Mouse (Mus musculus): ENCODE data around the gene Sc5d. TPM values are rescaled to one million over a fixed set of nuclear protein-coding genes. Genes with fewer than 3 reads are reported as not detected.

The Sc5d gene
- polyA plus RNA-seq, 1 experiment from 2014 or later = 45.5 TPM

DNA sequence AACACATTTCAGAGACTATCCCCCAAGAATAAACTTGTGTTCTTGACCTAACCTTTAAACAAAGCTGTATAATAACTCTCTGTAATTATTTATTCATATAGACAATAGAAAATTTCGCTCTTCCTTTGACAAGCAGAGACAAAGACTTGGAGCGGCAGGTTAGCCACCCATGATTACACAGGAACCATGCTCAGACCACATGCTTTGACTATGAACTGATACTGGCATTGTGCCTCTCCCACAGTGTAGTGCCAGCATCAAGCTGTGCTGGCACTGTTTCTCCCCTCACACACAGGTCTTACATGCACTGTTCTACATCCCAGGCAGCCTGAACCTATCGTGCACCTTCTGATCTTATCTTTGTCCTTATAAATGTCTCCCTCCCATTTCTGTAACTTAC lies 23.0 kb downstream of the Sc5d start:
- Histone ChIP-seq H3K4me3 (ENCODE audit: low read depth, low read length) (no peak overlapping the region), H3K27ac (ENCODE audit: low read depth, low read length) (no peak overlapping the region), H3K9ac (ENCODE audit: low read depth, low read length) (no peak overlapping the region), H3K36me3 (ENCODE audit: control insufficient read depth, insufficient read depth, low read length) (no peaks in the 10 kb centered on the region), H3K4me2 (no peak overlapping the region), H3K9me3 (replicated peaks; ENCODE audit: control insufficient read depth, low read length) (no peaks in the 10 kb centered on the region), H3K4me1 (ENCODE audit: control insufficient read depth, insufficient read depth, low read length) (no peaks in the 10 kb centered on the region), H3K27me3 (ENCODE audit: control insufficient read depth, insufficient read depth, low read length) (no peaks in the 10 kb centered on the region)
- no peak for ATAC-seq (replicated peaks; ENCODE audit: insufficient number of reproducible peaks, low FRiP score, low TSS enrichment)
- 78% methylated on average over 3 of the region's 3 CpGs for WGBS (ENCODE audit: insufficient replicate concordance)

GRCm38 (mm10) chr9:42240583-42240992 lies 23.5 kb downstream of the Sc5d start:
- H3K27ac ChIP-seq (ENCODE audit: low read depth, low read length) = no peak overlapping the region
- H3K27me3 ChIP-seq (ENCODE audit: control insufficient read depth, insufficient read depth, low read length) = no peaks in the 10 kb centered on the region
- H3K36me3 ChIP-seq (ENCODE audit: control insufficient read depth, insufficient read depth, low read length) = no peaks in the 10 kb centered on the region
- no peak overlapping the region for H3K9ac ChIP-seq (ENCODE audit: low read depth, low read length)
- no peaks in the 10 kb centered on the region for H3K9me3 ChIP-seq (replicated peaks; ENCODE audit: control insufficient read depth, low read length)
- 30% methylated on average over 11 of the region's 11 CpGs for WGBS (ENCODE audit: insufficient replicate concordance)
- H3K4me3 ChIP-seq (ENCODE audit: low read depth, low read length) = no peak overlapping the region
- ATAC-seq (replicated peaks; ENCODE audit: insufficient number of reproducible peaks, low FRiP score, low TSS enrichment) = no peak
- no peaks in the 10 kb centered on the region for H3K4me1 ChIP-seq (ENCODE audit: control insufficient read depth, insufficient read depth, low read length)
- H3K4me2 ChIP-seq = no peak overlapping the region

GRCm38 (mm10) chr9:42238827-42239226 lies 25.2 kb downstream of the Sc5d start:
- H3K36me3 ChIP-seq (ENCODE audit: control insufficient read depth, insufficient read depth, low read length) = no peaks in the 10 kb centered on the region
- no peak overlapping the region for H3K4me3 ChIP-seq (ENCODE audit: low read depth, low read length)
- no peaks in the 10 kb centered on the region for H3K9me3 ChIP-seq (replicated peaks; ENCODE audit: control insufficient read depth, low read length)
- no peak overlapping the region for H3K4me2 ChIP-seq
- no peak overlapping the region for H3K27ac ChIP-seq (ENCODE audit: low read depth, low read length)
- no peak overlapping the region for H3K9ac ChIP-seq (ENCODE audit: low read depth, low read length)
- H3K27me3 ChIP-seq (ENCODE audit: control insufficient read depth, insufficient read depth, low read length) = no peaks in the 10 kb centered on the region
- no peak for ATAC-seq (replicated peaks; ENCODE audit: insufficient number of reproducible peaks, low FRiP score, low TSS enrichment)
- 64% methylated on average over 4 of the region's 4 CpGs for WGBS (ENCODE audit: insufficient replicate concordance)
- H3K4me1 ChIP-seq (ENCODE audit: control insufficient read depth, insufficient read depth, low read length) = no peaks in the 10 kb centered on the region

DNA sequence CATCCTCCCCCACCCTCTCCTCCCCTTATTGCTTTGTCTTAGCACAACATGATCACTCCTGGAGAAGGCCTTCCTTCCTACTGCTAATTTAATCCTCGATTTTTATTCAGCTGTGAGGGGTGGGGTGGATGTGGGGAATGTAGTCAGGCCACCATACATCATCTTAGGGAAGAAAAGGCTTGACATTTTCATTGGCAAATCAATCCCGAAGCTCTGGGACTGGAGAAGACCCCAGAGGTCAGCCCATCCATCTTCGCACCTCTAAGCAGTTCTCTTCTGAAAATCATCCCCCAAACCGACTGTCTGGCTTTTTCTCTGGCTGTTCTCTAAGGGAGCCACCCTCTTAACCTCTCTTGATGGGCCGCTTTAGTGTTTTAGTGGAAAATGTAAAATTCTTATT lies 32.9 kb downstream of the Sc5d start:
- Histone ChIP-seq H3K4me2 (no peak overlapping the region), H3K27me3 (ENCODE audit: control insufficient read depth, insufficient read depth, low read length) (no peaks in the 10 kb centered on the region), H3K9ac (ENCODE audit: low read depth, low read length) (no peak overlapping the region), H3K36me3 (ENCODE audit: control insufficient read depth, insufficient read depth, low read length) (no peaks in the 10 kb centered on the region), H3K9me3 (replicated peaks; ENCODE audit: control insufficient read depth, low read length) (no peaks in the 10 kb centered on the region), H3K27ac (ENCODE audit: low read depth, low read length) (no peak overlapping the region), H3K4me3 (ENCODE audit: low read depth, low read length) (no peak overlapping the region), H3K4me1 (ENCODE audit: control insufficient read depth, insufficient read depth, low read length) (no peaks in the 10 kb centered on the region)
- ATAC-seq (replicated peaks; ENCODE audit: insufficient number of reproducible peaks, low FRiP score, low TSS enrichment) = no peak
- 66% methylated on average over 5 of the region's 5 CpGs for WGBS (ENCODE audit: insufficient replicate concordance)

GRCm38 (mm10) chr9:42230333-42230732 lies 33.7 kb downstream of the Sc5d start:
- no peaks in the 10 kb centered on the region for H3K9me3 ChIP-seq (replicated peaks; ENCODE audit: control insufficient read depth, low read length)
- no peaks in the 10 kb centered on the region for H3K36me3 ChIP-seq (ENCODE audit: control insufficient read depth, insufficient read depth, low read length)
- 73% methylated on average over 2 of the region's 2 CpGs for WGBS (ENCODE audit: insufficient replicate concordance)
- ATAC-seq (replicated peaks; ENCODE audit: insufficient number of reproducible peaks, low FRiP score, low TSS enrichment) = no peak
- H3K4me1 ChIP-seq (ENCODE audit: control insufficient read depth, insufficient read depth, low read length) = no peaks in the 10 kb centered on the region
- H3K4me2 ChIP-seq = no peak overlapping the region
- H3K27ac ChIP-seq (ENCODE audit: low read depth, low read length) = no peak overlapping the region
- no peaks in the 10 kb centered on the region for H3K27me3 ChIP-seq (ENCODE audit: control insufficient read depth, insufficient read depth, low read length)
- no peak overlapping the region for H3K4me3 ChIP-seq (ENCODE audit: low read depth, low read length)
- no peak overlapping the region for H3K9ac ChIP-seq (ENCODE audit: low read depth, low read length)

GRCm38 (mm10) chr9:42229465-42230110 lies 34.5 kb downstream of the Sc5d start:
- H3K4me2 ChIP-seq = no peak overlapping the region
- H3K4me1 ChIP-seq (ENCODE audit: control insufficient read depth, insufficient read depth, low read length) = no peaks in the 10 kb centered on the region
- no peaks in the 10 kb centered on the region for H3K36me3 ChIP-seq (ENCODE audit: control insufficient read depth, insufficient read depth, low read length)
- no peak for ATAC-seq (replicated peaks; ENCODE audit: insufficient number of reproducible peaks, low FRiP score, low TSS enrichment)
- no peaks in the 10 kb centered on the region for H3K27me3 ChIP-seq (ENCODE audit: control insufficient read depth, insufficient read depth, low read length)
- WGBS (ENCODE audit: insufficient replicate concordance) = 57% methylated on average over 12 of the region's 12 CpGs
- no peak overlapping the region for H3K4me3 ChIP-seq (ENCODE audit: low read depth, low read length)
- H3K27ac ChIP-seq (ENCODE audit: low read depth, low read length) = no peak overlapping the region
- H3K9ac ChIP-seq (ENCODE audit: low read depth, low read length) = no peak overlapping the region
- H3K9me3 ChIP-seq (replicated peaks; ENCODE audit: control insufficient read depth, low read length) = no peaks in the 10 kb centered on the region

DNA sequence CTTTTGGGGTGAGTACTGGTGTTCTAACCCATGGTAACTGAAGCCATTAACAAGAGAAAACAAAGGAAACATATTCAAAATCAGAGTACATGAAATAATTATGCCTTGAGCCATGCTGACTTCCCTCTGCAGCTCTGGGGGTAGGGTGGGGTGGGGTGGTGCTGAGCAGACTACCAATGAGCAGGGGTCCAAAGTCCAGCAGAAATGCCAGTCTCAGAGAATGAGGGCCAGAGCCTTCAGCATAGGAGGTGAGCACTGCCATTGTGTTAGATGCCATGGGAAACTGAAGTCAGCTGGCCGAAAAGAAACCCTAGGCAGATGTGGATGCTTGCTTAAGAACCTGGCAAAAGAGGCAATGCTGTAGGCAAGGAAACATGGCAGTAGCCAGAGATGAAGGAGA lies 36.3 kb downstream of the Sc5d start:
- Histone ChIP-seq H3K27ac (ENCODE audit: low read depth, low read length) (no peak overlapping the region), H3K9me3 (replicated peaks; ENCODE audit: control insufficient read depth, low read length) (no peaks in the 10 kb centered on the region), H3K4me1 (ENCODE audit: control insufficient read depth, insufficient read depth, low read length) (no peaks in the 10 kb centered on the region), H3K9ac (ENCODE audit: low read depth, low read length) (no peak overlapping the region), H3K4me2 (peak overlapping the region; percentile 25; the same call in 1 of the 2 replicates), H3K27me3 (ENCODE audit: control insufficient read depth, insufficient read depth, low read length) (no peaks in the 10 kb centered on the region), H3K4me3 (ENCODE audit: low read depth, low read length) (no peak overlapping the region), H3K36me3 (ENCODE audit: control insufficient read depth, insufficient read depth, low read length) (no peaks in the 10 kb centered on the region)
- WGBS (ENCODE audit: insufficient replicate concordance) = 62% methylated on average over 1 of the region's 1 CpGs
- ATAC-seq (replicated peaks; ENCODE audit: insufficient number of reproducible peaks, low FRiP score, low TSS enrichment) = no peak

GRCm38 (mm10) chr9:42219001-42219660 lies 44.9 kb downstream of the Sc5d start:
- Histone ChIP-seq H3K4me2 (no peak overlapping the region), H3K4me1 (ENCODE audit: control insufficient read depth, insufficient read depth, low read length) (no peaks in the 10 kb centered on the region), H3K27me3 (ENCODE audit: control insufficient read depth, insufficient read depth, low read length) (no peaks in the 10 kb centered on the region), H3K9me3 (replicated peaks; ENCODE audit: control insufficient read depth, low read length) (no peaks in the 10 kb centered on the region), H3K4me3 (ENCODE audit: low read depth, low read length) (no peak overlapping the region), H3K36me3 (ENCODE audit: control insufficient read depth, insufficient read depth, low read length) (no peaks in the 10 kb centered on the region), H3K27ac (ENCODE audit: low read depth, low read length) (no peak overlapping the region), H3K9ac (ENCODE audit: low read depth, low read length) (no peak overlapping the region)
- WGBS (ENCODE audit: insufficient replicate concordance) = 69% methylated on average over 12 of the region's 12 CpGs
- no peak for ATAC-seq (replicated peaks; ENCODE audit: insufficient number of reproducible peaks, low FRiP score, low TSS enrichment)

- WGBS (ENCODE audit: insufficient replicate concordance) = 83% methylated on average over 10 of the region's 10 CpGs
- Histone ChIP-seq H3K9ac (ENCODE audit: low read depth, low read length) (no peak overlapping the region), H3K4me3 (ENCODE audit: low read depth, low read length) (no peak overlapping the region), H3K4me1 (ENCODE audit: control insufficient read depth, insufficient read depth, low read length) (no peaks in the 10 kb centered on the region), H3K27ac (ENCODE audit: low read depth, low read length) (no peak overlapping the region), H3K36me3 (ENCODE audit: control insufficient read depth, insufficient read depth, low read length) (no peaks in the 10 kb centered on the region), H3K4me2 (no peak overlapping the region), H3K9me3 (replicated peaks; ENCODE audit: control insufficient read depth, low read length) (no peaks in the 10 kb centered on the region), H3K27me3 (ENCODE audit: control insufficient read depth, insufficient read depth, low read length) (no peaks in the 10 kb centered on the region)
- no peak for ATAC-seq (replicated peaks; ENCODE audit: insufficient number of reproducible peaks, low FRiP score, low TSS enrichment)
Measured at GRCm38 (mm10) chr9:42217685-42218084, 46.4 kb downstream of the Sc5d start.
